Mouse (Mus musculus) cortical plate, adult 2 months (tissue): Measurements from ENCODE around the gene Lpcat3.

ENCODE experiments used
- CTCF ChIP-seq: fragments of 200-500 bp; IDR thresholded peaks from 2 replicates; pipeline ENCODE4 v1.5.1; 2011; ENCODE audit warnings: mild to moderate bottlenecking, control low read depth, low read length; ENCODE audit not compliant: insufficient read depth; ENCODE audit errors: extremely low read depth
- POLR2A ChIP-seq: fragments of 200-500 bp; IDR thresholded peaks from 2 replicates; pipeline ENCODE4 v1.6.1; 2011; ENCODE audit warnings: mild to moderate bottlenecking, low read length, control low read depth; ENCODE audit not compliant: insufficient read depth; ENCODE audit errors: extremely low read depth

- TF ChIP-seq CTCF (no peak), POLR2A (no peak)
These were observed 79.0 kb downstream of the Lpcat3 start for GRCm38 (mm10) chr6:124741842-124742241.
